Mouse (Mus musculus): Measurements from ENCODE around the gene Xntrpc. TPM values are rescaled to one million over a fixed set of nuclear protein-coding genes. Genes with fewer than 3 reads are reported as not detected.
"Not testable (repeated sequence)": the region's sequence is repeated elsewhere in the genome, so short reads cannot be mapped to it uniquely, and the experiment has no call there.

Gene Xntrpc
- polyA plus RNA-seq, 1 experiment from 2014 or later: 0.30 TPM

DNA sequence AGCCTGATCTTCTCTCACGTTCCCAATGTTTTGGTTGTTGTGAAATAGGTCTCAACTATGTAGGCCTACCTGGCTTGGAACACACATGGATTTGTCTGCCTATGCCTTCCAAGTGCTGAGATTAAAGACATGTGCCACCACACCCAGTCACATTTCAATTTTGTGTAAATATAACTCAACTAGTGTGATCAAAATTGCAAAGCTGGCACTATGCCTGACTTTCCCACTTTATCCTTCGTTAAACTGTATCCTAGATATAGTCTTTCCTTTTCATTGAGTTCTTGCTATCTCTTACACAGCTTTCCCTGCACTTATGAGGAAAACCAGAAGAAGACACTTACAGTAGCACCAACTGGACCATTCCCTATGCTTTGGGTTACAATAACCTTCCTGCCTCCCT, 30.0 kb upstream of the Xntrpc start:
- Histone ChIP-seq H3K4me2 (no peak overlapping the region), H3K27me3 (no peaks in the 10 kb centered on the region), H3K9me3 (replicated peaks) (no peaks in the 10 kb centered on the region), H3K9ac (no peak overlapping the region), H3K36me3 (replicated peaks) (peaks cover 82% of the 10 kb centered on the region), H3K4me3 (replicated peaks) (no peak overlapping the region), H3K4me1 (replicated peaks) (no peaks in the 10 kb centered on the region), H3K27ac (replicated peaks) (no peak overlapping the region)
- no peak for ATAC-seq (ENCODE audit: insufficient read depth)
- WGBS (ENCODE audit: insufficient replicate concordance): 77% methylated on average over 2 of the region's 2 CpGs

DNA sequence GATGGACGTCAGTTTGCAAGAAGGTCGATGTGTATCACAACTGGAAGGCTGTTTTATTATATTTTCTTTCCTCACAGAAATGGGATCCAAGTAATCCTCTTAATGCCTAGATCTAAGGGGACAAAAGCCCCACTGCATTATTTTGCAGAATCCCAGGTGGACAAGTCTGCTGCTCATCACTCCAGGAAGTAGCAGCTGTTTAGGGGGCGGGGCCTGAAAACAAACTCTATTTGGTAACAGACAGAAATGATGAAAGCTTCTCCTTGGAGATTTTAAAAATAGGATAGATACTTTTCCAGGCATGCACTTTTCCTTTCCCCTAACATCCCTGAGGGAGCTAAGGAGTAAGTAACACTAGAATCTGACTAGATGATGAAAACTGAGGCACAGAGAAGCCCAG, 28.2 kb upstream of the Xntrpc start:
- H3K4me2 ChIP-seq: no peak overlapping the region
- no peak overlapping the region for H3K4me3 ChIP-seq (replicated peaks)
- H3K4me1 ChIP-seq (replicated peaks): no peaks in the 10 kb centered on the region
- ATAC-seq (ENCODE audit: insufficient read depth): no peak
- H3K9me3 ChIP-seq (replicated peaks): no peaks in the 10 kb centered on the region
- H3K36me3 ChIP-seq (replicated peaks): peaks cover 80% of the 10 kb centered on the region
- no peak overlapping the region for H3K27ac ChIP-seq (replicated peaks)
- H3K9ac ChIP-seq: no peak overlapping the region
- WGBS (ENCODE audit: insufficient replicate concordance): 76% methylated on average over 3 of the region's 3 CpGs
- H3K27me3 ChIP-seq: no peaks in the 10 kb centered on the region

DNA sequence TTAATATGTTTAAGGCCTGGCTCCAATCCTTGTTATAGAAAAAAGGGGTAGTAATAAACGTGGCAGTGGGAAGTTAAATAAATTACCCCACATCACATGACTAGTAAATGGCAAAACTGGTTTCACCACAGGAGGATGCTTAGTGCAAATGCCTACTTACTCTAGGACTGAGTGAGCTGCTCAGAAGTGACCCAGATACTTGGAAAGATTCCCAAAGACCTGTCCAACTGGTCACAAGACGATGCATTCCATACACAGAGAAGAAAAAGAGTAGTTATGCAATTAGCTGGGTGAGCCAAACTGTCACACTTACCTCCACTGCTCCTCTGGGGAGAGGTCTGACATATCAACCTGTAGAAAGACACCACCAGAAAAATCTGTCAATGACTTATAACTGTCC, 23.2 kb upstream of the Xntrpc start:
- WGBS (ENCODE audit: insufficient replicate concordance): 64% methylated on average over 2 of the region's 2 CpGs
- no peak for ATAC-seq (ENCODE audit: insufficient read depth)
- Histone ChIP-seq H3K4me1 (replicated peaks) (no peaks in the 10 kb centered on the region), H3K36me3 (replicated peaks) (peaks cover 50% of the 10 kb centered on the region), H3K9me3 (replicated peaks) (no peaks in the 10 kb centered on the region), H3K9ac (no peak overlapping the region), H3K4me3 (replicated peaks) (no peak overlapping the region), H3K27me3 (no peaks in the 10 kb centered on the region), H3K27ac (replicated peaks) (no peak overlapping the region), H3K4me2 (no peak overlapping the region)

DNA sequence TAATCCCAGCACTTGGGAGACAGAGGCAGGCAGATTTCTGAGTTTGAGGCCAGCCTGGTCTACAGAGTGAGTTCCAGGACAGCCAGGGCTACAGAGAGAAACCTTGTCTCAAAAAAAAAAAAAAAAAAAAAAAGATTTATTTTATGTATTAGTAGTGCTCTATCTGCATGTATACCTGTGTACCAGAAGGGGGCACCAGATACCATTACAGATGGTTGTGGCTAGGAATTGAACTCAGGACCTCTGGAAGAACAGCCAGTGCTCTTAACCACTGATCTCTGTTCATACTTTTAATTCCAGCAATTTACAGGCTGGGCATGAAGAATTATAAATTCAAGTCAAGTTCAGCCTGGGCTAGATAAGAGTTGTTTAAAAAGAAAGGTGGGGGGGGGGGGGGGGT, 17.0 kb upstream of the Xntrpc start:
- not testable (repeated sequence) for H3K9me3 ChIP-seq (replicated peaks); H3K4me1 ChIP-seq (replicated peaks)

DNA sequence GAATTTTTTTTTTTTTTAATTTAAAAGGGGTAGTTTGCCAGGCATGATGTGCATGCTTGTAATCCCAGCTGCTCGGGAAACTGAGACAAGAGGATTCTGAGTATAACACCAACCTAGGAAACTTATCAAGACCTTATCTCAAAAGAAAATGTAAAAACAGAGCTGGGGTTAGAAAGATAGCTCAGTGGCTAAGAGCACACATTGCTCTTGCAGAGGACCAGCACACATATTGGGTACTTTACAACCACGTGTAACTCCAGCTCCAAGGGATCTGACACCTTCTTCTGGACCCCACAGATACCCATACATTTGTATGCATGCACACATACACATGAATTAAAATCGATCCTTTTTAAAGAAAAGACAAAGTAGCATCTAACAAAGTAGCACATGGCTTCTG, 4.2 kb upstream of the Xntrpc start:
- Histone ChIP-seq H3K4me1 (replicated peaks) (peaks cover 44% of the 10 kb centered on the region), H3K27ac (replicated peaks) (no peak overlapping the region), H3K9me3 (replicated peaks) (no peaks in the 10 kb centered on the region), H3K4me3 (replicated peaks) (no peak overlapping the region), H3K4me2 (no peak overlapping the region), H3K9ac (no peak overlapping the region), H3K36me3 (replicated peaks) (peaks cover 25% of the 10 kb centered on the region), H3K27me3 (no peaks in the 10 kb centered on the region)
- no peak for ATAC-seq (ENCODE audit: insufficient read depth)
- 39% methylated on average over 3 of the region's 3 CpGs for WGBS (ENCODE audit: insufficient replicate concordance)

More for the DNA sequence above, 17.0 kb upstream of the Xntrpc start:
- not testable (repeated sequence) for H3K27ac ChIP-seq (replicated peaks); H3K4me2 ChIP-seq; H3K27me3 ChIP-seq; ATAC-seq (ENCODE audit: insufficient read depth); H3K4me3 ChIP-seq (replicated peaks); H3K9ac ChIP-seq
- H3K36me3 ChIP-seq (replicated peaks): 0 out of 2 replicates have a peak, but pooled peaks cover 13% of the 10 kb centered on the region

DNA sequence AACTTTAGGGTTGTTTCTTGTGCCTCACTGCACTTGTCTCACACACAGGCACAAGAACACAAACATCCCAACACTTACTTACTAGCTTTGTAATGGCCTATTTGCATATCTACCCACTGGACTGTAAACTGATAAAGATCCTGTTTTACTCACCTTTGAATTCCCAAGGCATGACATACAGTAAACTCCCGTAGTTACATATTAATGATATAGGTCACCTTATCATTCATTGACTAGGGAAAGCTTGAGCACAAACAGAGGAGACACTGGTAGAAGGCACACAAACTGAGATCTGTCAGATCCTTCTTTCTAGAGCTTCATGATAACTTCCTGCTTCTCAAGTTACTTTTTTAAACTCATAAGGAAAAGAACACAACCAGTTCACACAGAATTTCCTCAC, 3.3 kb upstream of the Xntrpc start:
- Histone ChIP-seq H3K4me3 (replicated peaks) (no peak overlapping the region), H3K4me1 (replicated peaks) (peaks cover 49% of the 10 kb centered on the region), H3K27me3 (no peaks in the 10 kb centered on the region), H3K36me3 (replicated peaks) (peaks cover 19% of the 10 kb centered on the region), H3K27ac (replicated peaks) (no peak overlapping the region; the same call in 1 of the 2 replicates), H3K9ac (no peak overlapping the region), H3K4me2 (peak overlapping the region; percentile 16), H3K9me3 (replicated peaks) (no peaks in the 10 kb centered on the region)
- 58% methylated on average over 1 of the region's 1 CpGs for WGBS (ENCODE audit: insufficient replicate concordance)
- no peak for ATAC-seq (ENCODE audit: insufficient read depth)

DNA sequence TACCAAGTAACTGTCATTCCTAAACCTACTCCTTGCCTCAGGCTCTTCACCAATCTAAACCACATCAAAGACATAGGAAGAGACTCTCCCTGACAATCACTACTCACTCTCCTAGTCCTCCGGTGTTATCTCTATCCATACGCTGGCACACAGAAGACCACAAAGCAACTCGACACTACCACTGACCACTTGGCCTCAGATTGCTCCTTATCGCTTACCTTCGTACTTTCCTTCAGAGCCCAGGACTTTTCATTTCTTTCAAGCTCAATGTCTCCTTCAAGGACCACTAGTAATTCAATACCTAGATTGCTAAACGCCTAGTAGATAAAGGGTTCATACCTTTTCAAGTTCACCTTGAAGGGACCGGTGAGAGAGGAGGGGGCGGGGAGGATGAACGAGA, 1.6 kb upstream of the Xntrpc start:
- no peak for ATAC-seq (ENCODE audit: insufficient read depth)
- Histone ChIP-seq H3K36me3 (replicated peaks) (peaks cover 8% of the 10 kb centered on the region), H3K4me1 (replicated peaks) (peaks cover 52% of the 10 kb centered on the region), H3K27me3 (no peaks in the 10 kb centered on the region), H3K4me3 (replicated peaks) (peak overlapping the region; percentile 70), H3K27ac (replicated peaks) (no peak overlapping the region), H3K9ac (peak overlapping the region; percentile 64; the same call in 1 of the 2 replicates), H3K4me2 (peak overlapping the region; percentile 81), H3K9me3 (replicated peaks) (no peaks in the 10 kb centered on the region)
- WGBS (ENCODE audit: insufficient replicate concordance): 43% methylated on average over 9 of the region's 9 CpGs

DNA sequence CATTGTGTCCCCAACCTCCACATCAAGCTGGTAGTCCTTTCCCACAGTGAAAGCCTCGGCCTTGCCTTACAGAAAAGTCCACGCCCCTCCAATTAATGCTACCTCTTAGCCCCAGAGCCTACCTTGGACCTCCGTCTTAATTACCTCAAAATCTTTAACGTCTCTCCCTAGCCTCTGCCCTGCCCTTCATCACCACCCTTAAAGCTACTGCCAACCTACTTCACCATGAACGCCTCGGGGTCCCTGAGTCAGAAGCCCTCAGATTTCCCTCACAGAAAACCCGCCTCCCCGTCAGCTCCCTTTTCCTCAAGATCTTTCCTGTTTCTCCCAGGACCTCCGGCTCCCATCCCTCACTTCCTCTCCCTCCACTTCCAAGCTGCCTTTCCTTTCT, 863 bp upstream of the Xntrpc start:
- Histone ChIP-seq H3K4me2 (peak overlapping the region; percentile 81), H3K27ac (replicated peaks) (peak overlapping the region; percentile 82), H3K4me3 (replicated peaks) (peak overlapping the region; percentile 70), H3K36me3 (replicated peaks) (peaks cover 2% of the 10 kb centered on the region), H3K9ac (peak overlapping the region; percentile 64), H3K27me3 (no peaks in the 10 kb centered on the region), H3K4me1 (replicated peaks) (peaks cover 49% of the 10 kb centered on the region), H3K9me3 (replicated peaks) (no peaks in the 10 kb centered on the region)
- 0% methylated on average over 9 of the region's 9 CpGs for WGBS (ENCODE audit: insufficient replicate concordance)
- no peak for ATAC-seq (ENCODE audit: insufficient read depth)

DNA sequence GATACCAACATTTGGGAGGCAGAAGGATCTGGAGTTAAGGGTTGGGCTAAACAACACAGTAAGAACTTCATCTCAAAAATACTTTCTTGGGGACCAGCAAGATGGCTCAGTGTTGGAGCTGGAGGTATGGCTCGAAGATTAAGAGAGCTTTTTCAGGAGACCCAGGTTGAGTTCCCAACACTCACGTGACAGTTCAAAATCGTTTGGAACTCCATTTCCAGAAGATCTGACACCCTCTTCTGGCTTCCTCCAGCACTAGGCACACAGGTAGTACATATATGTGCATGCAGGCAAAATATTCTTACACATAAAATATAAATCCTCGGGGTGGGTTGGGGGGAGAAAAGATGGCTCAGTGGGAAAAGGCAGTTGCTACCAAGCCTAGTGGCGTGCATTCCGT, 850 bp downstream of the Xntrpc start:
- Histone ChIP-seq H3K27me3 (no peaks in the 10 kb centered on the region), H3K27ac (replicated peaks) (peak overlapping the region; percentile 82; the same call in 1 of the 2 replicates), H3K36me3 (replicated peaks) (peaks cover 14% of the 10 kb centered on the region), H3K4me2 (peak overlapping the region; percentile 81), H3K4me1 (replicated peaks) (peaks cover 42% of the 10 kb centered on the region), H3K4me3 (replicated peaks) (peak overlapping the region; percentile 70), H3K9me3 (replicated peaks) (no peaks in the 10 kb centered on the region), H3K9ac (peak overlapping the region; percentile 64)
- ATAC-seq (ENCODE audit: insufficient read depth): no peak
- 54% methylated on average over 6 of the region's 6 CpGs for WGBS (ENCODE audit: insufficient replicate concordance)

DNA sequence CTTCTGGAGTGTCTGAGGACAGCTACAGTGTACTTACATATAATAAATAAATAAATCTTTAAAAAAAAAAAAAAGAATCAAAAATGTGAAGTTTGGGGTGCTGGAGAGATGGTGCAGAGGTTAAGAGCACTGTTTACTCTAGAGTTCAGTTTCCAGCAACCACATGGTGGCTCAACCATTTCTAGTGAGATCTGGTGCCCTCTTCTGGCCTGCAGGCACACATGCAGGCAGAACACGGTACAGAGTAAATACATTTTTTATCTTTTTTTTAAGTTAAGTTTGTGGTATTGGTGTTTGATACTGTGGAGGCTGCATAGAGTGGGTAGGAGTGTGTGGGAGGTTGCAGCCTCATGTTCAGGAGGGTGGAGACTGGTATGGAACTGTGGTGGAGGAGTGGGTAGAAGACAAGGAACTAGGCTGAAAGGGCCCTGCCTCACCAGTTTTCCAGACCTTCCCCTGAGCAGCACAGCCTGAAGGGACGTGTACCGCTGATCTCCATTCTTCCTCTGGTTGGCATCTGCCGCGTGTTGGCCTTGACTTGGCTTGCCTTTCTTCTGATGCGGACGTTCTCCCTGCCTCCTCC, 11.3 kb downstream of the Xntrpc start:
- H3K36me3 ChIP-seq (replicated peaks): peaks cover 88% of the 10 kb centered on the region

DNA sequence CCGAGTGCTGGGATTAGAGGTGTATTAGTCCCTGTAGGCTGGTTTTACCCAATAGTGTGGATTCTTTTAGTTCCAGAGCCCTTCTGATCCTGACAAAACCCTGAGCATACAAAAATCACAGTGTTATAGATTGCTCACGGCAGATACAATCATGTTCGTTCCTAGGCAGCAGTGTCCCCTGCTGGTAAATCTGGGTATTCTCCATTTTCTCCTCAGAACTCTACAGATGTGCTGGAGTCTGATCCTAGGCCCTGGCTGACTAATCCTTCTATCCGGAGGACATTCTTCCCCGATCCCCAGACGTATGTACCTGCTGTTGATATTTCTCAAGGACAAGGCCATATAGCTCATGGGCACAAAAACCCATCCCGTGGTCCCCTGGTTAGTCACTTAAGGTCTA, 13.0 kb downstream of the Xntrpc start:
- 75% methylated on average over 7 of the region's 7 CpGs for WGBS (ENCODE audit: insufficient replicate concordance)
- no peak overlapping the region for H3K9ac ChIP-seq
- H3K4me2 ChIP-seq: no peak overlapping the region
- H3K27me3 ChIP-seq: no peaks in the 10 kb centered on the region
- no peak for ATAC-seq (ENCODE audit: insufficient read depth)
- H3K9me3 ChIP-seq (replicated peaks): no peaks in the 10 kb centered on the region
- no peaks in the 10 kb centered on the region for H3K4me1 ChIP-seq (replicated peaks)
- no peak overlapping the region for H3K27ac ChIP-seq (replicated peaks)
- peaks cover 89% of the 10 kb centered on the region for H3K36me3 ChIP-seq (replicated peaks)
- H3K4me3 ChIP-seq (replicated peaks): no peak overlapping the region

More for the DNA sequence above, 11.3 kb downstream of the Xntrpc start:
- no peaks in the 10 kb centered on the region for H3K27me3 ChIP-seq
- H3K4me3 ChIP-seq (replicated peaks): no peak overlapping the region
- 77% methylated on average over 7 of the region's 7 CpGs for WGBS (ENCODE audit: insufficient replicate concordance)
- no peak overlapping the region for H3K4me2 ChIP-seq
- 0 out of 2 replicates have a peak, but pooled peaks have one; percentile 15 for ATAC-seq (ENCODE audit: insufficient read depth)
- H3K4me1 ChIP-seq (replicated peaks): no peaks in the 10 kb centered on the region
- no peak overlapping the region for H3K27ac ChIP-seq (replicated peaks)
- H3K9me3 ChIP-seq (replicated peaks): no peaks in the 10 kb centered on the region
- H3K9ac ChIP-seq: no peak overlapping the region

DNA sequence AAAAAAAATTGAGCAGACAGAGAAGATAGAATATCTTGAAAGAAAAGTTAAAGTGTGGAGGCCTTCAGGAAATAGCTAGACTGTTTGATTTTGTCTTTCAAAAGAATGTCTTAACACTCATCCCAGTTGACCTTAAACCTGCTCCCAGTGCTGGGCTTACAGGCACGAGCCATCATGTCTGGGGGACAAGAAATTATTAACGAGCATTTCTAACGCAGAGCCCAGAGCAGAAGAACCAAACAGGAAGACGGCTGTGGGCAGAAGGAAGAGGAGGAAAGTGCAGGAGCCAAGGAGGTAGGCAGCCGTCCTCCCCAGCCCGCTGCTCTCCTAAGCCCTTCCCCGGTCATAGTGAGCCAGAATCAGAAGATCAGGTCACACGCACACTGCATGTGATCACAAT, 14.8 kb downstream of the Xntrpc start:
- Histone ChIP-seq H3K9ac (no peak overlapping the region), H3K4me1 (replicated peaks) (no peaks in the 10 kb centered on the region), H3K4me2 (no peak overlapping the region), H3K27me3 (no peaks in the 10 kb centered on the region), H3K36me3 (replicated peaks) (peaks cover 81% of the 10 kb centered on the region), H3K27ac (replicated peaks) (no peak overlapping the region), H3K9me3 (replicated peaks) (no peaks in the 10 kb centered on the region), H3K4me3 (replicated peaks) (no peak overlapping the region)
- 82% methylated on average over 8 of the region's 8 CpGs for WGBS (ENCODE audit: insufficient replicate concordance)
- no peak for ATAC-seq (ENCODE audit: insufficient read depth)

Data from liver, embryonic 15.5 days (tissue).